Mouse (Mus musculus) liver, adult 2 months (tissue): ENCODE results near the gene Palm3.

Experiments
- CTCF ChIP-seq: fragments of 200-500 bp; IDR thresholded peaks from 2 replicates; pipeline ENCODE4 v1.5.1; 2011; ENCODE audit warnings: low read depth, low read length, control low read depth
- POLR2A ChIP-seq: fragments of 200-500 bp; IDR thresholded peaks from 2 replicates; pipeline ENCODE4 v1.6.1; 2011; ENCODE audit warnings: low read length, control low read depth; ENCODE audit not compliant: insufficient read depth; ENCODE audit errors: extremely low read depth

DNA sequence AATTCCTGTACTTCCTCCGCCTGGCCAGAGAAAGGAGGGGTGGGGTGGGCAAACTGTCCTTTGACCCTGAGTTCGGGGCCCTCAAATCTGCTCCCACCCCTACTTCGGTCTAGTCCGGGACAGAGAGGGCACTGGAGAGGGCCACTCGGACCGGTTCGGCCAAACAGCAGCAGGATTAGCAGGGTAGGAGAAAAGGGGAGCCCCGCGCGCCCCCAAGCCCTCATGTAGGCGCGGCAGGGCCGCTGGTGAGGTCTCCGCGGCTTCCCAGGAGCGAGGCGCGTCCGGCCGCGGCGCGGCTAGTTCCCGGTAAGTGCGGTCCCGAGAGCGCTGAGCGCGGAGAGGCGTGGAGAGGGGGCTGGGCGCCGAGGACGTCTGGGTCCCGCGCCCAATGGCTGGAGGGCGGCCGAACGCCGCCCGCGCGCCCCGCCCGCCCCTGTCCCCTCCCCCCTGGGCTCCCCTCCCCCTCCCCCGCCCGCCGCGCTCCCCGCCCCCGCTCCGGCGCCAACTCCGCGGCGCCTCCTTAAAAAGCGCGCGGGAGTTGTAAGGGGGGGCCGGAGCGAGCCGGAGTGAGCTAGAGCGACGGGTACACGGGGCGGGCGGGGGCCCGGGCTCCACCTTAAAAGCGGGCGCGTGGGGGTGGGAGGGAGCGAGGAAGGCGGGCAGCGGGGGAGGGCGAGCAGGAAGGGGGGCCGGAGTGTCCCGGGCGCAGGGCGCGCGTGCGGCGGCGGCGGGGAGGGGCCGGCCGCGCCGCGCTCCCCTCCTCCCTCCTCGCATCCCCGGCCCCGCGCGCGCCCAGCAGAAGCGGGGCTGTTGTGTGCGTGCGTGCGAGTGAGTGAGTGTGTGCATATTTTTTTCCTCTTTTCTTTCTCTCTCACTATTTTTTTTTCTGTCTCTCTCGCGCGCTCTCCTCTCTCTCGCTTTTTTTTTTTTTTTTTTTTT, 24.4 kb upstream of the Palm3 start:
- TF ChIP-seq CTCF (no peak), POLR2A (peak; percentile 87)
